Mouse (Mus musculus): Measurements from ENCODE around the gene Cpeb3.
"Not testable (repeated sequence)": the region's sequence is repeated elsewhere in the genome, so short reads cannot be mapped to it uniquely, and the experiment has no call there.

Cpeb3 gene

GRCm38 (mm10) chr19:37208176-37208755, at the start of gene Cpeb3:
Gene Cpeb3 (minus strand): TSS chr19:37208601.
- peak; percentile 73 for DNase-seq (ENCODE audit: low read depth, low spot score)

- no peak for DNase-seq (ENCODE audit: low read depth, low spot score)
Observed at GRCm38 (mm10) chr19:37255321-37255720, 46.9 kb upstream of the Cpeb3 start.

DNA sequence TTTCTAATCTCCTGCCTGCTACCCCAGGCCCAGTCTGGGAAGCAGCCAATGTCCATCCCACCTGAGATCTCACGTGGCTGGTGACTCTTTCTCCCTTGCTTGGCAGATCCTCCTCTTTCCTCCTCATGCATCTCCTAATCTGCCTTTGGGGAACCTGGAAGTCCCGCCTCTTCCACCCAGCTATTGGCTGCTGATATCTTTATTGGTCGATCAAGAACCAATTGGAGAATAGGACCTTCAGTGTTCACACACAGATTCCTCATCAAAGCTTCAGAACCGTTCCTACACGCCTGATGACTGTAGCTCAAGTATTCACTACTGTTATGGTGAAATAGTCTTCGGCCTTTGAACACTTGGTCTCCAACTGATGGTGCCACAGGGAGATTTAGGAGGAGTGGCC, 43.7 kb upstream of the Cpeb3 start:
- peak; percentile 74 for DNase-seq (ENCODE audit: low read depth, low spot score)

GRCm38 (mm10) chr19:37248199-37248598, 39.8 kb upstream of the Cpeb3 start:
- no peak for DNase-seq (ENCODE audit: low read depth, low spot score)

- no peak for DNase-seq (ENCODE audit: low read depth, low spot score)
Observed at GRCm38 (mm10) chr19:37246859-37247258, 38.5 kb upstream of the Cpeb3 start.

DNA sequence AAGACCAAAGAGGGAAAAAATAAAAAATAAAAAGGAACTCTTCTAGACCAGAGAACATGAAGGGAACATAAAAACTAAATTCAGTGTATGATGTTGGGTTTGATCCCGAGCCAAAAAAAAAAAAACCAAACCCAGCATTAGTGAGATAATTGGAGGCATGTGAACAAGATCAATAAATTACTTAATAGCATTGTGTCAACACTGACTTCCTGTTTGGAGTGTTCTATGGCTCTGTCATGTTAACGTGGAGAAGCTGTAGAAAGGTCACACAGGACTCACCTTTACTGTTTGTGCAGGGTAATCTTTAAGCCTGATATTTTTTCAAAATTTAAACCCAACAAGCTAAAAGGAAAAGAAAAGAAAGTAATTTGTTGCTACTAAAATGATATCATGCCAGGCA, 34.3 kb upstream of the Cpeb3 start:
- no peak for DNase-seq (ENCODE audit: low read depth, low spot score)

DNA sequence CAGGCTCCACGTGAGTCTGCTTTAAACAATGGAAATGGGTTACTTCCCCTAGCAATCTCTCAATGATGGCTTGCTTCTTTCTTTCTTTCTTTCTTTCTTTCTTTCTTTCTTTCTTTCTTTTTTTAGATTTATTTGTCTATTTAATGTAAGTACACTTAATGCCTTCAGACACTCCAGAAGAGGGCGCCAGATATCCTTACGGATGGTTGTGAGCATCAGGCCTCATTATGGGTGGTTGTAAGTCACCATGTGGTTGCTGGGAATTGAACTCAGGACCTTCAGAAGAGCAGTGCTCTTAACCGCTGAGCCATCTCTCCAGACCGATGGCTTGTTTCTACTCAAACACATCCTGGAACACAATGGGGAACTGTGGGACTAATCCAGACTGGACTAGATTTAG, 32.8 kb upstream of the Cpeb3 start:
- peak; percentile 46 for DNase-seq (ENCODE audit: low read depth, low spot score)

DNA sequence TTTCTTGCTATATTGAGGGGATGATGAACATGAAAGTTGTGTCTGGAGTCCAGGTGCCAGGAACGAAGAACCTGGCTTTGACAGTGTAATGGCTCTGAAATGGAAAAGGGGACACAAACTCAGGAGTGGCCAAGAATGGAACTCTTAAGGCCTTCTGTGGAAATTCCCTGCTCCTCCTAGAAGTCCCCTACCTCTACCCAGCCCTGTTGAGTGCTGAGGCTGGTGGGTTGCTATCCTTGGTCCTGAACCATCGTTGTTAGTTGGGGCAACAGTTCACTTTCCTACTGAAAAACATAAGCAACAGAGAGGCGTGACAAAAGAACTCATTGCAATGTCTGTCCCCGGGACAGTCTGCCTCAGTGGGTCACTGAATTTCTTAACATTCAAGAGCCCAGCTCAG, 30.7 kb upstream of the Cpeb3 start:
- peak; percentile 72 for DNase-seq (ENCODE audit: low read depth, low spot score)

GRCm38 (mm10) chr19:37238651-37239050, 30.2 kb upstream of the Cpeb3 start:
- DNase-seq (ENCODE audit: low read depth, low spot score): no peak

- no peak for DNase-seq (ENCODE audit: low read depth, low spot score)
Observed at GRCm38 (mm10) chr19:37237712-37238437, 29.5 kb upstream of the Cpeb3 start.

DNA sequence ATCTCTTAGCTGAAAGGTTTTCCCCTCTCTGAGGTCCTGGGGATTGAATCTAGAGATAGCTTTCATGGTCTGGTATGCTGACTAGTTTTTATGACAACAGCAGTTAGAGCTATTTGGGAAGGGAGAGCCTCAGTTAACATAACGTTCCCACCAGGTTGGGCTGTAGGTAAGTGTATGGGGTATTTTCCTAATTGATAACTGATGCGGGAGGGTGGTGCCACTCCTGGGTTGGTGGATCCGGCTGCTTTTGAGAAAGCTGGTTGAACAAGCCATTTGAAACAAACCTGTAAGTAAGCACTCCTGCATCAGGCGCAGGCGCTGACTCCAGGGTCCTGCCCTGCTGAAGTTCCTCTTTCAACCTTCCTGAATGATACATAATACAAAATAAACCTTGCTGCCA, 28.9 kb upstream of the Cpeb3 start:
- DNase-seq (ENCODE audit: low read depth, low spot score): no peak

DNA sequence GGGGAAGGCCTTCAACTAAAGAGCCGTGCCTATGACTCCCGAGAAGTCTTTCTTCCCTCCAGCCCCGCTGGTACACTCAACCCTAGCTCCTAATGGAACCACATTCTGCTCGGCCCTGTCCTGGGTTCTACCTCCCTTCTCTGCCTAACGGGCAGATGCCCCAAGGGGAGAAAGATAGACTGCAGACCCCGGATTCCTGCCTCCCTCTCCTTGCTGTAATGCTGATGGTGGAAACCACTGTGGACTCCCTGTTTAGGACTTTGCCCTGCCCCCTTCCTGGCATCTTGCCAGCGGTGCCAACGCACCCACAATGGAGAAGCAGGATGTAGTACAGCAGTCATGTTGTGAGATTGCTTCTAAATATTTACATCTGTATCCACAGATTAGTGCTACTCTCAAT, 27.4 kb upstream of the Cpeb3 start:
- no peak for DNase-seq (ENCODE audit: low read depth, low spot score)

DNA sequence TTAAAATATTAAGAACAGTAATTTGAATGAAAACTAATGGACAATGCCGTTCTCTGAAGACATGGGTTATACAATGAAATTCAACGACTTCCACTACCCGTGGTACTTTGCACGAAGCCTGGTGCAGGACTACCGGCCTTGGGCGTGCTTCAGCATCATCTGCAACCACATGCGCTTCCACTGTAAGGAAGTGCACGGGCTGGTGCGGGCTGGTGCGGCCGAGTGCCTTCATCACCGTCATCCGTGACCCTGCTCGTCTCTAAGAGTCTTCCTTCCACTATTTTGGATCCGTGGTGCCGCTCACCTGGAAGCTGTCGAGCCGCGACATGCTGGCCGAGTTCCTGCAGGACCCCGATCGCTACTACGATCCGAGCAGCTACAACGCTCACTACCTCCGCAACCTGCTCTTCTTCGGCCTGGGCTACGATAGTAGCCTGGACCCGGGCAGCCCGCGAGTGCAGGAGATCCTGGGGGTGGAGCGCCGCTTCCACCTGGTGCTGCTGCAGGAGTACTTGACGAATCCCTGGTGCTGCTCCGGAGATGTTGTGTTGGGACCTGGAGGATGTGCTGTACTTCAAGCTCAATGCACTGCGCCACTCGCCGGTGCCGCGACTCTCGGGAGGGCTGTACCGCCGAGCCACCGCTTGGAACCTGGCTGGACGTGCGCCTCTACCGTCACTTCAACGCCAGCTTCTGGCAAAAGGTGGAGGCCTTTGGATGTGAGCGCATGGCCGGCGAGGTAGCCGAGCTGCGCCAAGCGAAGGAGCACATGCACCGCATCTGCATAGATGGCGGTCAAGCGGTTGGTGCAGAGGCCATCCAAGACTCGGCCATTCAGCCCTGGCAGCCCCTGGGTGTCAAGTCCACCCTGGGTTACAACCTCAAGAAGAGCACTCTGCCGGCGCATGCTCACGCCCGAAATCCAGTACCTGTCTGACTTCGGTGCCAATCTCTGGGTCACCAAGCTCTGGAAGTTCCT, 25.4 kb upstream of the Cpeb3 start:
- DNase-seq (ENCODE audit: low read depth, low spot score): peak; percentile 74

DNA sequence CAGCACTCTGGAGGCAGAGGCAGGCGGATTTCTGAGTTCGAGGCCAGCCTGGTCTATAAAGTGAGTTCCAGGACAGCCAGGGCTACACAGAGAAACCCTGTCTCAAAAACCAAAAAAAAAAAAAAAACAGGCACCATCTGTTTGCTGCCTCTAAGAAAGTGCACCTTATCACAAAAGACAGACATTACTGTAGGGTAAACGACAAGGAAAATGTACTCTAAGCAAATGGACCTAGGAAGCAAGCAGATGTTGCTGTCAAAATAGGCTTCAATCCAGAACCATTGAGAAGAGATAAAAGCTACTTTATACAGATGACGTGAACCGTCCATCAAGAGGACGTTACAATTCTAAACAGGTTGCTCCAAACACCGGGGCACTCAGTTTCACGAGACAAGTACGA, 24.2 kb upstream of the Cpeb3 start:
- DNase-seq (ENCODE audit: low read depth, low spot score): not testable (repeated sequence)

GRCm38 (mm10) chr19:37225197-37225862, 16.9 kb upstream of the Cpeb3 start:
- no peak for DNase-seq (ENCODE audit: low read depth, low spot score)

DNA sequence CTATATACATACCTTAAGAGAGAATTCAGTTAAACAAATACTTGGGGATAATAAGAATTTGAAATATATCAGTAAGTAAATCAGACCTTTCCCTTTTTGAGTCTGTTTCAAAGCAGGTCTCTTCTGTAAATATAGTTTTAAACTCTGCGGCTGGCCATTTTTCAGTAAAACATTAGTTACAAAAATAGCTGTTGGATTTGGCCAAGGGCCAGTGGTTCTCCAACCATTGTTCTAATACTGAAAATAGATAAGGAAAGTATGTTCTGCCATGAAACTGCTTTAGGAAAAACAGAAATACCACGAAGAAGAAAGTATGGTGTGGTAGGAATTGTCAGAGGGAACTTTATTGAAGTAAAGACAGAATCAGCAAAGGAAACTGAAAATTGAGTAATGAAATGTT, 6.3 kb upstream of the Cpeb3 start:
- DNase-seq (ENCODE audit: low read depth, low spot score): no peak

DNA sequence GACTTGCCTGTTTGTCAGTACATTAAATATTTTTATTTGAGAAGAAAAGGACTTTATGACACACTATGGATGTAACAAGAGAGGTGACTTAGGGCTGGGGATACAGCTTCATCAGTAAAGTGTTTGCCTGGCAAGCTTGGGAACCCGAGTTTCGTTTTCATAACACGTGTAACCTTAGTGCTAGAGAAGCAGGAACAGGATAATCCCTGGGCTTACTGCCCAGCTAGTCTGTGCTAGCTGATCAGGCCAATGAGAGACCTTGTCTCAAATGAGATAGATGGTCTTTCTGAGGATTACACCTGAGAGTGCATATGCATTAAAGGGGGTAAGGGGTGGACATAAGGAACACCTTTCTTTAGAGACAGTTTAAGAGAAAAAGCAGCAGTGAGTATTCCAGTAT, 3.0 kb upstream of the Cpeb3 start:
- no peak for DNase-seq (ENCODE audit: low read depth, low spot score)

DNA sequence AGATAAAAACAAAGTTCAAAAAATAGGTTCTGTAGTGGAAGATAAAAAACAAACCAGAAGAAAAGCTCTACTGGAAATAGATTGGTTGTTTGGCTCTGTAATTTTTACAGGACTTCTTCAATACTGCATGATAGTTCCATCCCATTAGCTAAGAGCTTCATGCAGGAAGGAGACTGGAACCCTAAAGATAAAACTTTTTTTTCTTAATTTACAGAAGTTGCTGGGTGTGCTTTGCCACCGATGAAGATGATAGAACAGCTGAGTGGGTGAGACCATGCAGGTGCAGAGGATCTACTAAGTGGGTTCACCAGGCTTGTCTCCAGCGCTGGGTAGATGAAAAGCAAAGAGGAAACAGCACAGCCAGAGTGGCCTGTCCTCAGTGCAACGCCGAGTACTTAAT, 2.1 kb upstream of the Cpeb3 start:
- DNase-seq (ENCODE audit: low read depth, low spot score): no peak

- no peak for DNase-seq (ENCODE audit: low read depth, low spot score)
Observed at GRCm38 (mm10) chr19:37209467-37210128, 1.2 kb upstream of the Cpeb3 start.

- DNase-seq (ENCODE audit: low read depth, low spot score): no peak
Observed at GRCm38 (mm10) chr19:37208986-37209385, 585 bp upstream of the Cpeb3 start.

Measured in ZHBTc4 (cell line).